Mouse (Mus musculus): ENCODE results near the gene Retn.

The Retn gene

DNA sequence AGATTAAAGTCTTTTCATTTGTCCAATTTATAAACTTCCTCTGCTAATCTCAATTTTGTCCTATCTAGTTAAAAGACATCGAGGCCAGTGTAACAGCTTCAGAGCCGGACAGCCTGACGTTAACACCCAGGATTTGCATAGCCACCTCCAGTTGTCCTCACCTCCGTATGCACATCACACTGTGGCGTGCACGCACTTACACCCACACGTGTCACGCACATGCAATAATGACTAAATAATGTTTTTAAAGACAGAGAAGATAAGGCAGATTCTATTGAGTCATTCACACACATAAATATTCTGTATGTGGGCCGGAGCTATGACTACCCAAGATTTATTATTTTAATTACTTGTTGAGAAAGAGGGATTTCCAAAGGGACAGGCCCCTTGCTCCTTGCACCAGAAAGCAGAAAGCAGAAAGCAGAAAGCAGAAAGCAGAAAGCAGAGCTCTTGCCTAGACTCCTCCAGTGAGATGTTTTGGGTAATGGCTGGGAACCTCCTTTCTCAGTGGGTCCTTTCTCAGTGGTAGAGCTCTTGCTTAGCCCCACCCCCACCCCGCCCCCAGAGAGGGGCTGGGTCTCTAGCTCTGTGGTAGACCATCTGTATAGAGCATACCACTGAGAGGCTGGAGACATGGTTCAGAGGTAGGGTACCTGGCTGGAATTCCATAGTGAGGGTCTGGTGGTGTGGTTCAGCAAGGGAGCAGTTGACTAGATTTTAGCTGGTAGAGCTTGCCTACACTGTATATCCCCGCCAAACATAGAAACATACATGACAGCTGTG, 653 bp upstream of the Retn start:
- in situ Hi-C loops (cut with MboI; ENCODE audit: low pct_unique_long_range_greater_than_20kb in 1 of 2, low sequenced_read_pairs in 2 of 2, unreplicated experiment in 1 of 2) = no loop called here

GRCm38 (mm10) chr8:3656725-3657381, 1.3 kb downstream of the Retn start:
- in situ Hi-C loops (cut with MboI; ENCODE audit: low pct_unique_long_range_greater_than_20kb in 1 of 2, low sequenced_read_pairs in 2 of 2, unreplicated experiment in 1 of 2) = no loop called here

GRCm38 (mm10) chr8:3660889-3661288, 5.3 kb downstream of the Retn start:
- in situ Hi-C loops (cut with MboI; ENCODE audit: low pct_unique_long_range_greater_than_20kb in 1 of 2, low sequenced_read_pairs in 2 of 2, unreplicated experiment in 1 of 2) = no loop called here

DNA sequence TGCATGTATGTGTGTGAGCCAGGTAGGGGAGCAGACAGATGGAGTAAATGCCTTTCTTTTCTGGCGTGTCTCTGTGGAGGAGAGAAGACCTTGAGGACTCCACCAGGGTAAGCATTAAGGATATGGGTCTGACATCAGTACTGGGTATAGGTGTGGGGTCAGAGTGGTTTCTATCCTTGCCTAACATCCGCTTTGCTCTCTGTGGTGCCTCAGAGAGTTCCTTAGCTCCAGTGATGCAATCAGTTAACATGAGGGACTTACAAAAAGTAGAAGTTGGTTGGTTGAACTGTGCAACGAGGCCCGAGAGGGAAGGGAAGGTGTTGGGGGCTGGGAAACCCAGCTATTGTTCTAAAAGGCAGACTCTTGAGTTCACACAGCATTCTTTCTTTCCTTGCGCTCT, 8.8 kb downstream of the Retn start:
- in situ Hi-C loops (cut with MboI; ENCODE audit: low pct_unique_long_range_greater_than_20kb in 1 of 2, low sequenced_read_pairs in 2 of 2, unreplicated experiment in 1 of 2) = no loop called here

GRCm38 (mm10) chr8:3665507-3665906, 9.9 kb downstream of the Retn start, which contains the start of gene Mcemp1:
Gene Mcemp1 (plus strand): TSS chr8:3665754.
- in situ Hi-C loops (cut with MboI; ENCODE audit: low pct_unique_long_range_greater_than_20kb in 1 of 2, low sequenced_read_pairs in 2 of 2, unreplicated experiment in 1 of 2) = no loop called here

DNA sequence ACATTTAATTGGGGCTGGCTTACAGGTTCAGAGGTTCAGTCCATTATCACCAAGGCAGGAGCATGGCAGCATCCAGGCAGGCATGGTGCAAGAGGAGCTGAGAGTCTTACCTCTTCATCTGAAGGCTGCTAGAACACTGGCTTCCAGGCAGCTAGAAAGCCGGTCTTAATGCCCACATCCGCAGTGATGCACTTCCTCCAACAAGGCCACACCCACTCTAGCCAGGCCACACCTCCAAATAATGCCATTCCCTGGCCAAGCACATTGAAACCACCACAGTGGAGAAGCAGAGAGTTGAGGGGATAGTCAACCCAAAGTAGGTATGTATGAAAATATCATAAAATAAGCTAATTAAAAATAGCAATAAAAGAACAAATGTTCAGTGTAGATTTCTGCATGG, 14.8 kb downstream of the Retn start:
- in situ Hi-C loops (cut with MboI; ENCODE audit: low pct_unique_long_range_greater_than_20kb in 1 of 2, low sequenced_read_pairs in 2 of 2, unreplicated experiment in 1 of 2) = loop anchor here in 1 of 2 experiments (5.0 kb wide), 2 partner anchors 33 to 98 kb away; no protein-coding TSS in a partner anchor

GRCm38 (mm10) chr8:3671980-3672491, 16.5 kb downstream of the Retn start, which contains the start of gene Fcor:
Gene Fcor (minus strand): TSS chr8:3672362.
- in situ Hi-C loops (cut with MboI; ENCODE audit: low pct_unique_long_range_greater_than_20kb in 1 of 2, low sequenced_read_pairs in 2 of 2, unreplicated experiment in 1 of 2) = loop anchor here in 1 of 2 experiments (5.0 kb wide), 2 partner anchors 35 to 100 kb away; no protein-coding TSS in a partner anchor

DNA sequence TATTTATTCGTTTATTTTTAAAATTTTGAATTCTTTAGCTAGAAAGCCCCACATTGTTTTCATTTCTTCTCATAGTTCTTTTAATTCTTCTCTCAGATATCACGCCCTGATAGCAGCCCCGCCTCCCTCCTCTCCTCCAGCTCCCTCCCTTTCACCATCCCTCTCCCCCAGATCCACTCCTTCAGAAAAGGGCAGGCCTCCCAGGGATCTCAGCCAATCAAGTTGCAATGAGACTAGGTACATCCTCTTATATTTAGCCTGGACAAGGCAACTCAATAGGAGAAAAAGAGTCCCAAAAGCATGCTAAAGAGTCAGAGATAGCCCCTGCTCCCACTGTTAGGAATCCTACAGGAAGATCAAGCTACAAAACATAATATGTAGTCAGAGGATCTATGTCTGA, 19.1 kb downstream of the Retn start:
- in situ Hi-C loops (cut with MboI; ENCODE audit: low pct_unique_long_range_greater_than_20kb in 1 of 2, low sequenced_read_pairs in 2 of 2, unreplicated experiment in 1 of 2) = loop anchor here in 1 of 2 experiments (5.0 kb wide), 2 partner anchors 37 to 102 kb away; no protein-coding TSS in a partner anchor

- in situ Hi-C loops (cut with MboI; ENCODE audit: low pct_unique_long_range_greater_than_20kb in 1 of 2, low sequenced_read_pairs in 2 of 2, unreplicated experiment in 1 of 2) = no loop called here
Measured at GRCm38 (mm10) chr8:3676131-3676992, 20.8 kb downstream of the Retn start, which contains the start of gene Trappc5. Gene Trappc5 (plus strand): TSS chr8:3676299.

GRCm38 (mm10) chr8:3676993-3677579, 21.5 kb downstream of the Retn start:
- in situ Hi-C loops (cut with MboI; ENCODE audit: low pct_unique_long_range_greater_than_20kb in 1 of 2, low sequenced_read_pairs in 2 of 2, unreplicated experiment in 1 of 2) = no loop called here

GRCm38 (mm10) chr8:3678831-3679230, 23.3 kb downstream of the Retn start:
- in situ Hi-C loops (cut with MboI; ENCODE audit: low pct_unique_long_range_greater_than_20kb in 1 of 2, low sequenced_read_pairs in 2 of 2, unreplicated experiment in 1 of 2) = no loop called here

- in situ Hi-C loops (cut with MboI; ENCODE audit: low pct_unique_long_range_greater_than_20kb in 1 of 2, low sequenced_read_pairs in 2 of 2, unreplicated experiment in 1 of 2) = no loop called here
Measured at GRCm38 (mm10) chr8:3679236-3679635, 23.7 kb downstream of the Retn start.

DNA sequence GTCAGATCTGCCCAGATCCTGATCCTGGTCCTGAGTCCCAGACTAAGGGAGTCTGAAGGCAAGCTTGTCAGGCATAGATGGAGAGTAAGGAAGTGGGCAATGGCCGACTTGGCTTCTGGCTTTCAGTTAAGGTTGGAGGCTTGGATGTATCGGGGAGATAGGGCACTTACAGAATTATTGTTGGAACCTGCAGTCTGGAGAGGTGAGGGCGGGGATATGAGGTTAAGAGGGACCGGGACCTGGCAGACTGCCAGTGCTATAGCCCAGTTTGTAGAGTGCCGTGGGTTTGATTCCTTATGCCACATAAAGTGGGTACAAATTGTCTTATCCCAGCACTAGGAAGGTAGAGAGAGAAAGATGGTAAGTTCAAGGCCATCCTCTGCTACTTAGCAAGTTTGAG, 24.1 kb downstream of the Retn start:
- in situ Hi-C loops (cut with MboI; ENCODE audit: low pct_unique_long_range_greater_than_20kb in 1 of 2, low sequenced_read_pairs in 2 of 2, unreplicated experiment in 1 of 2) = no loop called here

- in situ Hi-C loops (cut with MboI; ENCODE audit: low pct_unique_long_range_greater_than_20kb in 1 of 2, low sequenced_read_pairs in 2 of 2, unreplicated experiment in 1 of 2) = no loop called here
Measured at GRCm38 (mm10) chr8:3682435-3682834, 26.9 kb downstream of the Retn start.

GRCm38 (mm10) chr8:3683408-3684176, 28.0 kb downstream of the Retn start:
- in situ Hi-C loops (cut with MboI; ENCODE audit: low pct_unique_long_range_greater_than_20kb in 1 of 2, low sequenced_read_pairs in 2 of 2, unreplicated experiment in 1 of 2) = no loop called here

- in situ Hi-C loops (cut with MboI; ENCODE audit: low pct_unique_long_range_greater_than_20kb in 1 of 2, low sequenced_read_pairs in 2 of 2, unreplicated experiment in 1 of 2) = no loop called here
Measured at GRCm38 (mm10) chr8:3684530-3684929, 29.0 kb downstream of the Retn start.

- in situ Hi-C loops (cut with MboI; ENCODE audit: low pct_unique_long_range_greater_than_20kb in 1 of 2, low sequenced_read_pairs in 2 of 2, unreplicated experiment in 1 of 2) = no loop called here
Measured at GRCm38 (mm10) chr8:3685422-3685821, 29.9 kb downstream of the Retn start.
